In genomic region chr13:24965846-24966201, GRCm38 (mm10) we compare ENCODE assay signal across 8 mouse cellular contexts. TPM values are rescaled to one million over a fixed set of nuclear protein-coding genes. Genes with fewer than 3 reads are reported as not detected.
A peak's percentile ranks its signal among the peaks of the same experiment; 100 is the strongest.
DNase-seq lines count a peak whose midpoint lies in the region; ATAC-seq lines count a peak whose summit lies in the region.

No protein-coding gene starts in this region.

- intact Hi-C loops in left cerebral cortex, postnatal 4 days (cut with DNase I): no loop called here

- peak overlapping the region; percentile 73 for H3K4me2 ChIP-seq in heart, embryonic 16.5 days (ENCODE audit: low read depth, low read length)
- H3K4me2 ChIP-seq in embryonic facial prominence, embryonic 12.5 days (replicated peaks): peak overlapping the region; percentile 47
- H3K4me2 ChIP-seq in intestine, embryonic 15.5 days (replicated peaks): peak overlapping the region; percentile 58

- H3K36me3 ChIP-seq in heart, embryonic 16.5 days (ENCODE audit: control insufficient read depth, insufficient read depth): no peaks in the 10 kb centered on the region
- H3K36me3 ChIP-seq in embryonic facial prominence, embryonic 12.5 days: no peaks in the 10 kb centered on the region
- H3K36me3 ChIP-seq in intestine, embryonic 15.5 days: no peaks in the 10 kb centered on the region

- no peaks in the 10 kb centered on the region for H3K27me3 ChIP-seq in heart, embryonic 16.5 days (ENCODE audit: control insufficient read depth, insufficient read depth, low read length)
- H3K27me3 ChIP-seq in embryonic facial prominence, embryonic 12.5 days: no peaks in the 10 kb centered on the region
- no peaks in the 10 kb centered on the region for H3K27me3 ChIP-seq in intestine, embryonic 15.5 days (replicated peaks)

- ATAC-seq in heart, embryonic 16.5 days (replicated peaks; ENCODE audit: extremely low read depth, insufficient read depth, low FRiP score): no peak
- no peak for ATAC-seq in embryonic facial prominence, embryonic 12.5 days (ENCODE audit: insufficient number of reproducible peaks, insufficient read depth, low FRiP score, low TSS enrichment)
- ATAC-seq in intestine, embryonic 15.5 days: peak; percentile 64
- 0 out of 2 replicates have a peak, but pooled peaks have one; percentile 36 for ATAC-seq in monocyte, adult 5-6 weeks (replicated peaks; ENCODE audit: insufficient number of reproducible peaks, low FRiP score, low TSS enrichment, poor library complexity, severe bottlenecking)

- peak overlapping the region; percentile 45; the same call in 1 of the 2 replicates for H3K9ac ChIP-seq in heart, embryonic 16.5 days (ENCODE audit: low read length)
- no peak overlapping the region for H3K9ac ChIP-seq in embryonic facial prominence, embryonic 12.5 days
- no peak overlapping the region for H3K9ac ChIP-seq in intestine, embryonic 15.5 days

- H3K9me3 ChIP-seq in heart, embryonic 16.5 days (replicated peaks; ENCODE audit: control insufficient read depth, low read length): no peaks in the 10 kb centered on the region
- H3K9me3 ChIP-seq in embryonic facial prominence, embryonic 12.5 days: no peaks in the 10 kb centered on the region
- no peaks in the 10 kb centered on the region for H3K9me3 ChIP-seq in intestine, embryonic 15.5 days

- no peak overlapping the region for H3K27ac ChIP-seq in heart, embryonic 16.5 days (ENCODE audit: low read length)
- no peak overlapping the region for H3K27ac ChIP-seq in embryonic facial prominence, embryonic 12.5 days
- no peak overlapping the region for H3K27ac ChIP-seq in intestine, embryonic 15.5 days

- peak overlapping the region; percentile 54 for H3K4me3 ChIP-seq in heart, embryonic 16.5 days (ENCODE audit: low read length)
- H3K4me3 ChIP-seq in embryonic facial prominence, embryonic 12.5 days: peak overlapping the region; percentile 20
- peak overlapping the region; percentile 30 for H3K4me3 ChIP-seq in intestine, embryonic 15.5 days (replicated peaks)

- DNase-seq in heart, adult 18-20 months: no peak
- DNase-seq in Muller cell, postnatal 12 days (ENCODE audit: inconsistent ontology term): no peak
- DNase-seq in right cerebral cortex, postnatal 14 days: no peak
- DNase-seq in left cerebral cortex, postnatal 4 days: no peak

- 31% methylated on average over 5 of the region's 5 CpGs for WGBS in heart, embryonic 16.5 days
- 42% methylated on average over 5 of the region's 5 CpGs for WGBS in embryonic facial prominence, embryonic 12.5 days
- 31% methylated on average over 5 of the region's 5 CpGs for WGBS in intestine, embryonic 15.5 days

- H3K4me1 ChIP-seq in heart, embryonic 16.5 days (ENCODE audit: control insufficient read depth, insufficient read depth, low read length): peaks cover 3% of the 10 kb centered on the region
- 0 out of 2 replicates have a peak, but pooled peaks cover 4% of the 10 kb centered on the region for H3K4me1 ChIP-seq in embryonic facial prominence, embryonic 12.5 days
- H3K4me1 ChIP-seq in intestine, embryonic 15.5 days (replicated peaks): peaks cover 6% of the 10 kb centered on the region

RNA-seq across cellular contexts. Expression of gene Gpld1, which starts 22.9 kb away (rescaled TPM):
- polyA plus RNA-seq in heart, embryonic 16.5 days (2015; fragmentation: Nextera tagmentation; extraction: Ambion mirVana): 0.25 and 0.55 TPM in 2 replicates
- 1 to 10 TPM; 2.0 to 2.5 TPM for total RNA-seq in heart, adult 18-20 months (2021)
- polyA plus RNA-seq in embryonic facial prominence, embryonic 12.5 days (2016; fragmentation: Nextera tagmentation; extraction: Ambion mirVana): 1.1 TPM in 2 replicates
- polyA plus RNA-seq in intestine, embryonic 15.5 days (2015; fragmentation: Nextera tagmentation; extraction: Ambion mirVana): 2.0 and 3.1 TPM in 2 replicates
- 0.11 to 1.8 TPM (median 0.39 TPM) in 3 replicates for total RNA-seq in monocyte, adult 5-6 weeks (2017)
- 1 to 10 TPM; 2.9 to 3.0 TPM for total RNA-seq in left cerebral cortex, postnatal 4 days (2021)

RNA-seq across cellular contexts. Expression of gene Aldh5a1, which starts 28.4 kb away (rescaled TPM):
- polyA plus RNA-seq in heart, embryonic 16.5 days (2015; fragmentation: Nextera tagmentation; extraction: Ambion mirVana): 13.4 and 14.0 TPM in 2 replicates
- 10 to 100 TPM; 27.9 to 28.1 TPM for total RNA-seq in heart, adult 18-20 months (2021)
- polyA plus RNA-seq in embryonic facial prominence, embryonic 12.5 days (2016; fragmentation: Nextera tagmentation; extraction: Ambion mirVana): 8.1 and 8.5 TPM in 2 replicates
- 9.6 and 10.3 TPM in 2 replicates for polyA plus RNA-seq in intestine, embryonic 15.5 days (2015; fragmentation: Nextera tagmentation; extraction: Ambion mirVana)
- 0.19 TPM in 1 of 3 replicates, not detected in the others for total RNA-seq in monocyte, adult 5-6 weeks (2017)
- total RNA-seq in left cerebral cortex, postnatal 4 days (2021): 10 to 100 TPM; 40.3 to 44.6 TPM

RNA-seq across cellular contexts. Expression of gene Mrs2, which starts 54.4 kb away (rescaled TPM):
- 15.8 and 18.6 TPM in 2 replicates for polyA plus RNA-seq in heart, embryonic 16.5 days (2015; fragmentation: Nextera tagmentation; extraction: Ambion mirVana)
- total RNA-seq in heart, adult 18-20 months (2021): 10 to 100 TPM; 53.5 to 54.7 TPM
- polyA plus RNA-seq in embryonic facial prominence, embryonic 12.5 days (2016; fragmentation: Nextera tagmentation; extraction: Ambion mirVana): 23.6 and 26.6 TPM in 2 replicates
- polyA plus RNA-seq in intestine, embryonic 15.5 days (2015; fragmentation: Nextera tagmentation; extraction: Ambion mirVana): 15.6 and 17.4 TPM in 2 replicates
- total RNA-seq in monocyte, adult 5-6 weeks (2017): 9.5 to 21.8 TPM (median 19.0 TPM) in 3 replicates
- total RNA-seq in left cerebral cortex, postnatal 4 days (2021): 10 to 100 TPM; 40.0 to 42.2 TPM

Comparison
In these comparisons a context has a peak if more than half of its experiments do, and no peak if none do; other contexts are left out.
1. ATAC-seq: peak in intestine, embryonic 15.5 days (single experiment) and monocyte, adult 5-6 weeks (single experiment); none in heart, embryonic 16.5 days (single experiment) and embryonic facial prominence, embryonic 12.5 days (single experiment).
2. RNA of gene Aldh5a1, which starts 28.4 kb away (total RNA-seq): 40.3 to 44.6 TPM in left cerebral cortex, postnatal 4 days and 27.9 to 28.1 TPM in heart, adult 18-20 months; 0.19 TPM in monocyte, adult 5-6 weeks; every median in the first group is over 10 times any median in the second.
3. Peak in every context shown above with its lines, with median percentiles within 50 percentile points of each other: H3K4me2 ChIP-seq and H3K4me3 ChIP-seq.